Mouse (Mus musculus) MEL (cell line): ENCODE data around the gene Arhgap9.
A peak's percentile ranks its signal among the peaks of the same experiment; 100 is the strongest.

Experiments used
- CHD1 ChIP-seq: IDR thresholded peaks from 2 replicates; pipeline ENCODE4 v1.6.1; 2012; ENCODE audit warnings: low read depth, mild to moderate bottlenecking, inconsistent platforms, low read length, improper control_type of control experiment
- E2F4 ChIP-seq: IDR thresholded peaks from 2 replicates; pipeline ENCODE4 v1.6.1; 2011; ENCODE audit warnings: low read depth, low read length, improper control_type of control experiment, borderline replicate concordance
- EP300 ChIP-seq, 2 experiments: IDR thresholded peaks; 2 replicates each; pipeline ENCODE4 v1.6.1; 2011; ENCODE audit warnings: improper control_type of control experiment in 2 of 2, low read length in 2 of 2, low read depth in 1 of 2, mild to moderate bottlenecking in 1 of 2
- GABPA ChIP-seq: IDR thresholded peaks from 2 replicates; pipeline ENCODE4 v1.6.1; 2012; ENCODE audit warnings: low read depth, mild to moderate bottlenecking, inconsistent platforms, low read length, improper control_type of control experiment, moderate library complexity
- MAZ ChIP-seq: IDR thresholded peaks from 2 replicates; pipeline ENCODE4 v1.6.1; 2012; ENCODE audit warnings: low read depth, mild to moderate bottlenecking, inconsistent platforms, low read length, improper control_type of control experiment
- POLR2A ChIP-seq, 2 experiments: IDR thresholded peaks; 2 replicates each; pipeline ENCODE4 v1.6.1; 2011 to 2012; ENCODE audit warnings: low read length in 2 of 2, mild to moderate bottlenecking in 2 of 2, control low read depth in 1 of 2, improper control_type of control experiment in 1 of 2, low read depth in 1 of 2, moderate library complexity in 1 of 2; ENCODE audit not compliant: control insufficient read depth in 1 of 2, insufficient read depth in 1 of 2, poor library complexity in 1 of 2
- RAD21 ChIP-seq: IDR thresholded peaks from 2 replicates; pipeline ENCODE4 v1.6.1; 2011; ENCODE audit warnings: mild to moderate bottlenecking, low read depth, low read length, improper control_type of control experiment
- UBTF ChIP-seq: IDR thresholded peaks from 2 replicates; pipeline ENCODE4 v1.6.1; 2012; ENCODE audit warnings: low read depth, mild to moderate bottlenecking, inconsistent platforms, low read length, improper control_type of control experiment, moderate library complexity, borderline replicate concordance; ENCODE audit not compliant: insufficient read depth
- USF1 ChIP-seq: IDR thresholded peaks from 2 replicates; pipeline ENCODE4 v1.6.1; 2014; ENCODE audit warnings: low read depth, mild to moderate bottlenecking, inconsistent platforms, low read length, improper control_type of control experiment, moderate library complexity
- ZC3H11A ChIP-seq: IDR thresholded peaks from 2 replicates; pipeline ENCODE4 v1.6.1; 2012; ENCODE audit warnings: low read depth, mild to moderate bottlenecking, inconsistent platforms, low read length, improper control_type of control experiment

- no peak for TF ChIP-seq E2F4
- TF ChIP-seq MAZ = no peak
- no peak for TF ChIP-seq ZC3H11A
- no peak for TF ChIP-seq POLR2A (IDR thresholded peaks at IDR 0.05; ENCODE audit: control insufficient read depth in 1 of 2, insufficient read depth in 1 of 2, low read depth in 1 of 2, low read length in 2 of 2, poor library complexity in 1 of 2)
- TF ChIP-seq RAD21 = no peak
- TF ChIP-seq GABPA = no peak
- TF ChIP-seq USF1 = no peak
- no peak for TF ChIP-seq CHD1
- TF ChIP-seq UBTF = no peak
- 0 out of 4 replicates have a peak, but pooled peaks have one; percentile 15 for TF ChIP-seq EP300 (IDR thresholded peaks at IDR 0.05; ENCODE audit: low read depth in 1 of 2, low read length in 2 of 2)
Measured at GRCm38 (mm10) chr10:127312858-127313257, 8.9 kb upstream of the Arhgap9 start.
